Mouse (Mus musculus) heart, postnatal 0 days (tissue): Measurements from ENCODE around the gene Kitl. TPM values are rescaled to one million over a fixed set of nuclear protein-coding genes. Genes with fewer than 3 reads are reported as not detected.

Source experiments
- ATAC-seq: fragments of 200-750 bp; cut with Nextera tagmentation; 2 replicates; pipeline ENCODE4 v1.8.0; 2017; ENCODE audit warnings: low read depth, moderate number of reproducible peaks, moderate library complexity; ENCODE audit not compliant: insufficient read depth
- DNase-seq: peaks from one replicate; pipeline ENCODE4 v3.0.0-alpha.2; 2016; ENCODE audit warnings: low spot score
- H3K27ac ChIP-seq: fragments of 300-500 bp; sonication (generic); 2 replicates; pipeline ENCODE4 v1.5.1; 2014; ENCODE audit warnings: low read depth, mild to moderate bottlenecking
- H3K27me3 ChIP-seq: fragments of 300-500 bp; sonication (generic); 2 replicates; pipeline ENCODE4 v1.6.1; 2014; ENCODE audit warnings: low read length, mixed read lengths; ENCODE audit not compliant: control insufficient read depth, insufficient read depth
- H3K36me3 ChIP-seq: fragments of 300-500 bp; sonication (generic); replicated peaks from 2 replicates; pipeline ENCODE4 v1.6.1; 2014; ENCODE audit warnings: low read length, mixed read lengths; ENCODE audit not compliant: control insufficient read depth, insufficient read depth
- H3K4me1 ChIP-seq: fragments of 300-500 bp; sonication (generic); 2 replicates; pipeline ENCODE4 v1.6.1; 2014; ENCODE audit warnings: antibody characterized with exemption; ENCODE audit not compliant: control insufficient read depth, insufficient read depth
- H3K4me2 ChIP-seq: fragments of 300-500 bp; sonication (generic); 2 replicates; pipeline ENCODE4 v1.6.1; 2014; ENCODE audit warnings: low read depth, mild to moderate bottlenecking, low read length, moderate library complexity
- H3K4me3 ChIP-seq: fragments of 300-500 bp; sonication (generic); 2 replicates; pipeline ENCODE4 v1.5.1; 2014; ENCODE audit warnings: low read depth, low read length
- H3K9ac ChIP-seq: fragments of 300-500 bp; sonication (generic); replicated peaks from 2 replicates; pipeline ENCODE4 v1.6.1; 2014; ENCODE audit warnings: low read depth, low read length, mixed read lengths
- H3K9me3 ChIP-seq: fragments of 300-500 bp; sonication (generic); replicated peaks from 2 replicates; pipeline ENCODE4 v1.6.1; 2016; ENCODE audit warnings: low read length; ENCODE audit not compliant: control insufficient read depth
- CTCF ChIP-seq: IDR thresholded peaks from 2 replicates; pipeline ENCODE4 v1.5.1; 2016; ENCODE audit warnings: antibody characterized with exemption, control low read depth, low read depth
- EP300 ChIP-seq: IDR thresholded peaks from 2 replicates; pipeline ENCODE4 v1.6.1; 2016; ENCODE audit warnings: antibody characterized with exemption, low read depth
- WGBS: fragments of 180-500 bp; shearing (Covaris S2); extraction: QIAGEN DNeasy Blood & Tissue Kit; methylation state at CpG from one replicate; pipeline ENCODE4 v1.1.7; 2014; 5-methylcytosine and 5-hydroxymethylcytosine counted together
- polyA plus RNA-seq: library from polyadenylated mRNA; unstranded; fragments of >200 nt; fragmentation: Nextera tagmentation; extraction: Ambion mirVana; gene quantifications from 2 replicates; pipeline ENCODE4 v1.2.1, GENCODE M21; 2015
- total RNA-seq: library from RNA; depleted of rRNA; stranded (reverse); fragments of >200 nt; gene quantifications from 2 replicates; pipeline ENCODE4 v1.2.3, GENCODE M21; 2014; ENCODE audit warnings: low replicate concordance

Kitl gene
- total and polyA plus RNA-seq, 2 experiments from 2014 or later: 18.5 to 23.7 TPM

GRCm38 (mm10) chr10:100019246-100020195 lies 4.1 kb downstream of the Kitl start:
- Histone ChIP-seq H3K9me3 (no peaks in the 10 kb centered on the region), H3K36me3 (no peaks in the 10 kb centered on the region), H3K4me1 (peaks cover 14% of the 10 kb centered on the region), H3K4me2 (peak overlapping the region; percentile 44), H3K27me3 (no peaks in the 10 kb centered on the region), H3K4me3 (peak overlapping the region; percentile 18), H3K27ac (peak overlapping the region; percentile 28; the same call in 1 of the 2 replicates), H3K9ac (peak overlapping the region; percentile 25; the same call in 1 of the 2 replicates)
- ATAC-seq (no peak), DNase-seq (no peak)
- no peak for TF ChIP-seq EP300
- no peak for TF ChIP-seq CTCF
- WGBS: 58% methylated on average over 17 of the region's 17 CpGs

- ATAC-seq: no peak
- WGBS: 45% methylated on average over 11 of the region's 11 CpGs
- H3K4me3 ChIP-seq: no peak overlapping the region
- H3K4me1 ChIP-seq: peaks cover 14% of the 10 kb centered on the region
- no peak for DNase-seq
- H3K36me3 ChIP-seq: 0 out of 2 replicates have a peak, but pooled peaks cover 5% of the 10 kb centered on the region
- no peak overlapping the region; the same call in 1 of the 2 replicates for H3K4me2 ChIP-seq
- H3K9me3 ChIP-seq: 0 out of 2 replicates have a peak, but pooled peaks cover 6% of the 10 kb centered on the region
- no peak overlapping the region for H3K27ac ChIP-seq
- no peak for TF ChIP-seq EP300
- no peak overlapping the region for H3K9ac ChIP-seq
- no peaks in the 10 kb centered on the region for H3K27me3 ChIP-seq
Measured at GRCm38 (mm10) chr10:100022090-100022834, 6.8 kb downstream of the Kitl start.

GRCm38 (mm10) chr10:100022835-100023093 lies 7.3 kb downstream of the Kitl start:
- H3K27ac ChIP-seq: no peak overlapping the region
- no peak overlapping the region for H3K4me2 ChIP-seq
- WGBS: 77% methylated on average over 1 of the region's 1 CpGs
- H3K4me1 ChIP-seq: peaks cover 14% of the 10 kb centered on the region
- DNase-seq: no peak
- no peak overlapping the region for H3K4me3 ChIP-seq
- H3K36me3 ChIP-seq: 0 out of 2 replicates have a peak, but pooled peaks cover 5% of the 10 kb centered on the region
- H3K9ac ChIP-seq: no peak overlapping the region
- ATAC-seq: no peak
- no peaks in the 10 kb centered on the region for H3K27me3 ChIP-seq
- 0 out of 2 replicates have a peak, but pooled peaks cover 6% of the 10 kb centered on the region for H3K9me3 ChIP-seq
- TF ChIP-seq EP300: no peak
- TF ChIP-seq CTCF: no peak

DNA sequence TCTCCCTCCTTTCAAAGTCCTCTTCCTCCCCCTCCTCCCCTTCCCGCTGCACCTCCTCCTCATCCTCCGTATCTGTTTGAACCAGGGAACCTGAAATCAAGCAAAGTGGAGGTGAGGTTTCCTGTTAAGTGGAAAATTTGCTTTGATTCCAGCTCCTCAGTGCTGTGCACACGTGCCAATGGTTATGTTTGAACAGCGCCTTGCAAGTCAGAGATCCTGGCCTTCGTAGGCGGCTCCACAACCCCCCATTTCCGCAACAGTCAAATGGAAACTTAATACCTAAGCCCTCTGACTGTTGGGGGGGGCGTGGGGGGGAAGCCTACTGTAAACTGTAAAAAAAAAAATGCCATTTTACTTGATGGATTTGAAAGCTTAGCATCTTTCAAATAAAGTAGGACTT lies 10.2 kb downstream of the Kitl start:
- Histone ChIP-seq H3K27ac (no peak overlapping the region), H3K36me3 (0 out of 2 replicates have a peak, but pooled peaks cover 5% of the 10 kb centered on the region), H3K9ac (no peak overlapping the region), H3K4me1 (no peaks in the 10 kb centered on the region), H3K4me3 (no peak overlapping the region), H3K4me2 (no peak overlapping the region), H3K27me3 (no peaks in the 10 kb centered on the region), H3K9me3 (0 out of 2 replicates have a peak, but pooled peaks cover 6% of the 10 kb centered on the region)
- ATAC-seq: no peak
- no peak for TF ChIP-seq CTCF
- TF ChIP-seq EP300: no peak
- DNase-seq: no peak
- 54% methylated on average over 8 of the region's 8 CpGs for WGBS

DNA sequence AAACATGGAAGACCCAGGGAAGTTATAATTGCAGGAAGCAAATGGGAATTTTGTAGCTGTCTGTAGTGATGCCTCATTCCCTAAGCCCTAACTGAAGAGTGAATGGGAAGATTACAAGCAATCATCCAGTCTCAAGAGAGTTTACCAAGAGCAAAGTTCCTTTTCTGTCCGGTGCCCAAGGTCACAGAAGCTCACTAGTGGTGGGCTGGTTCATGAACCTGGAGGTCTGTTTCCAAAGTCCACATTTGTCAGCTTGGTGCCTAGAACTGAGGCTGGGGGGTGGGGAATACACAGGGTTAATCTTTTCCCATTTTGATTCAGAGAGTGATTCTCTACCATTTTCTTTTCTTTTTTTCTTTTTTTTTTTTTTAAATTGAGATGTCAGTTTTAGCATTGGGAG lies 11.3 kb downstream of the Kitl start:
- H3K4me1 ChIP-seq: no peaks in the 10 kb centered on the region
- no peak overlapping the region for H3K4me2 ChIP-seq
- ATAC-seq (no peak), DNase-seq (no peak)
- H3K9ac ChIP-seq: no peak overlapping the region
- 0 out of 2 replicates have a peak, but pooled peaks cover 6% of the 10 kb centered on the region for H3K9me3 ChIP-seq
- no peak overlapping the region for H3K27ac ChIP-seq
- WGBS: 57% methylated on average over 1 of the region's 1 CpGs
- H3K4me3 ChIP-seq: no peak overlapping the region
- 0 out of 2 replicates have a peak, but pooled peaks cover 5% of the 10 kb centered on the region for H3K36me3 ChIP-seq
- no peak for TF ChIP-seq EP300
- TF ChIP-seq CTCF: no peak
- H3K27me3 ChIP-seq: no peaks in the 10 kb centered on the region
